Mouse (Mus musculus) liver, embryonic 11.5 days (tissue): ENCODE data around the gene Cog6. TPM values are rescaled to one million over a fixed set of nuclear protein-coding genes. Genes with fewer than 3 reads are reported as not detected.

ENCODE experiments used
- ATAC-seq: fragments of 200-750 bp; cut with Nextera tagmentation; replicated peaks from 2 replicates; pipeline ENCODE4 v1.8.0; 2017; ENCODE audit warnings: moderate number of reproducible peaks, mild to moderate bottlenecking, moderate TSS enrichment, moderate library complexity; ENCODE audit not compliant: low FRiP score
- DNase-seq: peaks from one replicate; pipeline ENCODE4 v3.0.0-alpha.2; 2017; ENCODE audit warnings: low spot score
- H3K27ac ChIP-seq: fragments of 300-500 bp; sonication (generic); 2 replicates; pipeline ENCODE4 v1.5.1; 2014; ENCODE audit warnings: mild to moderate bottlenecking, low read depth, low read length, control low read depth
- H3K27me3 ChIP-seq: fragments of 300-500 bp; sonication (generic); replicated peaks from 2 replicates; pipeline ENCODE4 v1.6.1; 2014; ENCODE audit warnings: low read length, mixed read lengths; ENCODE audit not compliant: control insufficient read depth, insufficient read depth
- H3K36me3 ChIP-seq: fragments of 300-500 bp; sonication (generic); 2 replicates; pipeline ENCODE4 v1.6.1; 2014; ENCODE audit warnings: mild to moderate bottlenecking, low read length, moderate library complexity, mixed read lengths; ENCODE audit not compliant: control insufficient read depth, insufficient read depth
- H3K4me1 ChIP-seq: fragments of 300-500 bp; sonication (generic); replicated peaks from 2 replicates; pipeline ENCODE4 v1.6.1; 2014; ENCODE audit warnings: low read length, mixed read lengths; ENCODE audit not compliant: control insufficient read depth, insufficient read depth
- H3K4me2 ChIP-seq: fragments of 300-500 bp; sonication (generic); 2 replicates; pipeline ENCODE4 v1.6.1; 2014; ENCODE audit warnings: mild to moderate bottlenecking, control low read depth, moderate library complexity
- H3K4me3 ChIP-seq: fragments of 300-500 bp; sonication (generic); 2 replicates; pipeline ENCODE4 v1.5.1; 2014; ENCODE audit warnings: low read depth, low read length, control low read depth
- H3K9ac ChIP-seq: fragments of 300-500 bp; sonication (generic); 2 replicates; pipeline ENCODE4 v1.6.1; 2014; ENCODE audit warnings: low read depth, low read length, control low read depth
- H3K9me3 ChIP-seq: fragments of 300-500 bp; sonication (generic); 2 replicates; pipeline ENCODE4 v1.6.1; 2016; ENCODE audit warnings: low read length, inconsistent platforms, mixed read lengths; ENCODE audit not compliant: control insufficient read depth
- WGBS: fragments of 180-500 bp; shearing (Covaris S2); extraction: QIAGEN DNeasy Blood & Tissue Kit; methylation state at CpG from one replicate; pipeline ENCODE4 v1.1.7; 2014; 5-methylcytosine and 5-hydroxymethylcytosine counted together
- polyA plus RNA-seq: library from polyadenylated mRNA; unstranded; fragments of >200 nt; fragmentation: Nextera tagmentation; extraction: Ambion mirVana; gene quantifications from 2 replicates; pipeline ENCODE4 v1.2.1, GENCODE M21; 2014

Cog6 gene
- polyA plus RNA-seq, 1 experiment from 2014 or later = 28.7 TPM

GRCm38 (mm10) chr3:52963441-52963840 is 53.6 kb downstream of the Cog6 start:
- Histone ChIP-seq H3K4me3 (no peak overlapping the region), H3K9me3 (no peaks in the 10 kb centered on the region), H3K4me2 (no peak overlapping the region), H3K36me3 (no peaks in the 10 kb centered on the region), H3K9ac (no peak overlapping the region), H3K27ac (no peak overlapping the region), H3K4me1 (no peaks in the 10 kb centered on the region), H3K27me3 (no peaks in the 10 kb centered on the region)
- 82% methylated on average over 8 of the region's 8 CpGs for WGBS
- DNase-seq (no peak), ATAC-seq (no peak)

GRCm38 (mm10) chr3:52962391-52962790 is 54.6 kb downstream of the Cog6 start:
- Histone ChIP-seq H3K9ac (no peak overlapping the region), H3K27me3 (no peaks in the 10 kb centered on the region), H3K4me3 (no peak overlapping the region), H3K4me1 (no peaks in the 10 kb centered on the region), H3K4me2 (no peak overlapping the region), H3K36me3 (no peaks in the 10 kb centered on the region), H3K27ac (no peak overlapping the region), H3K9me3 (no peaks in the 10 kb centered on the region)
- DNase-seq = no peak
- 93% methylated on average over 14 of the region's 14 CpGs for WGBS
- ATAC-seq = no peak

GRCm38 (mm10) chr3:52961661-52962060 is 55.4 kb downstream of the Cog6 start:
- Histone ChIP-seq H3K4me2 (no peak overlapping the region), H3K4me1 (no peaks in the 10 kb centered on the region), H3K4me3 (no peak overlapping the region), H3K9ac (no peak overlapping the region), H3K9me3 (no peaks in the 10 kb centered on the region), H3K36me3 (no peaks in the 10 kb centered on the region), H3K27ac (no peak overlapping the region), H3K27me3 (no peaks in the 10 kb centered on the region)
- 83% methylated on average over 3 of the region's 3 CpGs for WGBS
- DNase-seq (no peak), ATAC-seq (no peak)

- Histone ChIP-seq H3K4me3 (no peak overlapping the region), H3K9me3 (no peaks in the 10 kb centered on the region), H3K9ac (no peak overlapping the region), H3K4me1 (no peaks in the 10 kb centered on the region), H3K4me2 (no peak overlapping the region), H3K27ac (no peak overlapping the region), H3K27me3 (no peaks in the 10 kb centered on the region), H3K36me3 (no peaks in the 10 kb centered on the region)
- WGBS = 92% methylated on average over 13 of the region's 13 CpGs
- DNase-seq (no peak), ATAC-seq (no peak)
Observed at GRCm38 (mm10) chr3:52960951-52961350, 56.1 kb downstream of the Cog6 start.

- H3K27ac ChIP-seq = no peak overlapping the region
- no peak for DNase-seq
- H3K27me3 ChIP-seq = no peaks in the 10 kb centered on the region
- no peaks in the 10 kb centered on the region for H3K9me3 ChIP-seq
- H3K4me2 ChIP-seq = no peak overlapping the region
- H3K36me3 ChIP-seq = no peaks in the 10 kb centered on the region
- no peak for ATAC-seq
- no peaks in the 10 kb centered on the region for H3K4me1 ChIP-seq
- no peak overlapping the region for H3K9ac ChIP-seq
- 87% methylated on average over 10 of the region's 10 CpGs for WGBS
- H3K4me3 ChIP-seq = no peak overlapping the region
Observed at GRCm38 (mm10) chr3:52958444-52959120, 58.5 kb downstream of the Cog6 start.

GRCm38 (mm10) chr3:52957861-52958260 is 59.2 kb downstream of the Cog6 start:
- Histone ChIP-seq H3K27ac (no peak overlapping the region), H3K4me2 (no peak overlapping the region), H3K4me1 (no peaks in the 10 kb centered on the region), H3K36me3 (no peaks in the 10 kb centered on the region), H3K4me3 (no peak overlapping the region), H3K9me3 (no peaks in the 10 kb centered on the region), H3K27me3 (no peaks in the 10 kb centered on the region), H3K9ac (no peak overlapping the region)
- ATAC-seq = no peak
- DNase-seq = no peak
- 89% methylated on average over 7 of the region's 7 CpGs for WGBS

- no peak for DNase-seq
- Histone ChIP-seq H3K4me2 (no peak overlapping the region), H3K4me1 (no peaks in the 10 kb centered on the region), H3K4me3 (no peak overlapping the region), H3K27ac (no peak overlapping the region), H3K36me3 (no peaks in the 10 kb centered on the region), H3K9me3 (no peaks in the 10 kb centered on the region), H3K27me3 (no peaks in the 10 kb centered on the region), H3K9ac (no peak overlapping the region)
- ATAC-seq = no peak
- 67% methylated on average over 11 of the region's 11 CpGs for WGBS
Observed at GRCm38 (mm10) chr3:52956236-52956635, 60.8 kb downstream of the Cog6 start.

- Histone ChIP-seq H3K4me1 (no peaks in the 10 kb centered on the region), H3K9me3 (no peaks in the 10 kb centered on the region), H3K4me3 (no peak overlapping the region), H3K36me3 (no peaks in the 10 kb centered on the region), H3K27me3 (no peaks in the 10 kb centered on the region), H3K27ac (0 out of 2 replicates have a peak overlapping the region, but pooled peaks have one; percentile 2), H3K9ac (no peak overlapping the region), H3K4me2 (no peak overlapping the region)
- ATAC-seq (peak; percentile 61), DNase-seq (peak; percentile 41)
- 16% methylated on average over 10 of the region's 10 CpGs for WGBS
Observed at GRCm38 (mm10) chr3:52955481-52956019, 61.5 kb downstream of the Cog6 start.

GRCm38 (mm10) chr3:52954656-52955055 is 62.4 kb downstream of the Cog6 start:
- H3K4me2 ChIP-seq = no peak overlapping the region
- no peaks in the 10 kb centered on the region for H3K36me3 ChIP-seq
- H3K4me3 ChIP-seq = no peak overlapping the region
- H3K4me1 ChIP-seq = no peaks in the 10 kb centered on the region
- ATAC-seq (no peak), DNase-seq (no peak)
- H3K9ac ChIP-seq = no peak overlapping the region
- H3K27ac ChIP-seq = 0 out of 2 replicates have a peak overlapping the region, but pooled peaks have one; percentile 2
- H3K27me3 ChIP-seq = no peaks in the 10 kb centered on the region
- no peaks in the 10 kb centered on the region for H3K9me3 ChIP-seq
- 49% methylated on average over 9 of the region's 9 CpGs for WGBS
